Mouse (Mus musculus): ENCODE results near the gene Rab4b.
A peak's percentile ranks its signal among the peaks of the same experiment; 100 is the strongest.

DNA sequence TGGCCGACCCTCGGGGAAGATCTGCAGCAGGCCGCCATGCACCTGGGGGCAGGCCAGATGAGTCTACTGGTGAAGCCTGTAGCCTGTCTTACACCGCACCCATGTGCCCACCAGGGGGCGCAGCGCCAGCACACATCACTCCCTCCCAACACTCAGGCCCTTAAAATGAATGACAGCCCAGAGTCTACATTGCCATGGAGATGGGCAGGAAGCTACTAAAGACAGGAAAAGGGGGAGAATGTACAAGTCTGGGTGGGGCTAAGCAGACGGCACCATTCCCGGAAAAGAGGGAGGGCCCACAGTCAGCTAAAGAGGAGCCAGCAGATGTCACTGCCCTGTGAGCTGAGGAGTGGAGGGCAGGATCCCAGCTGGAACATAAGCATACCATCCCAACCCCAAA is 18.8 kb downstream of the Rab4b start:
- TF ChIP-seq POLR2A (IDR thresholded peaks at IDR 0.05; ENCODE audit: low read depth, low read length) (no peak), CTCF (conservative IDR thresholded peaks at IDR 0.05; ENCODE audit: insufficient read depth, insufficient read length, low read depth, low read length) (peak; percentile 90)
